Mouse (Mus musculus) c-Kit-positive CD71-negative TER-119-negative erythroid progenitor cells, embryonic 14.5 days (primary cell): ENCODE measurements around the gene Kalrn.
"Not testable (repeated sequence)": the region's sequence is repeated elsewhere in the genome, so short reads cannot be mapped to it uniquely, and the experiment has no call there.

Source experiments
- DNase-seq: peaks from one replicate; pipeline ENCODE4 v3.0.0-alpha.2; 2013; ENCODE audit warnings: low read depth

Gene Kalrn

DNA sequence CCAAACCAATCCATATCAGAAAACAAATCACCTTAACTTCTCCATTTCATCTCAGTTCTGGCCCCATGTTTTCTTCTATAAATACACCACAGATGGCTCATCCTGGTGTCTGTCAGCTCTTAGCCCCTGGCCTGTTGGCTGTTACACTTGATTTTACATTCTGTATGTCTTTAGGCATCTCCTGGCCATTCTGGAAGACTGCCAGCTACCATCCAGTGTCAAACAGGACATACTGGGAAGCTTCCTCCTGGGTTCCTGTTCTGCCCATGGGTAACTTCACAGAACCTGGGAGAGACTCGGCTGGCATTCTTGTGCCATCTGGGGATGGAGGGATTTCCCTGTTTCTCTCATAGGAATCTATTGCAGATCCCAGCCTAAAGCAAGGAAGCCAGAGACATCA is 261.8 kb downstream of the Kalrn start:
- no peak for DNase-seq

DNA sequence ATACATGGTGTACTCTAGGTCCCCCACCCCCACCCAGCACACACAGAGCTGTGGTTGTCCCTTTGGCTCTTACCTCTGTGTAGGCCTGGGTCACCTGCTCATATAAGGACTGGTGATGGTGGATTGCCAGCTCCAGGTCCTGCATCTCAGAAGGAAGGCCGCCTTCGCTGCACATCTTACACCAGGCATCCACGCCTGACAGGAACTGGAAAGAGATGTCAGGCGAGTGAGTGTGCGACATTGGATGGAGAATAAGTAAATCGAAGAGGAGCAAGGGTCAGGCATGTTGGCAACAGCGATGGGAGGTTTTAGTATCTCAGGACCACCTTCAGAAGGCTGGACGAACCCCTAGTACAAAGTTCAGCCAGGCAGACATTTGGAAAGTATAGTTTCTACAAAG is 263.0 kb downstream of the Kalrn start:
- no peak for DNase-seq

- DNase-seq: no peak
Measured at GRCm38 (mm10) chr16:34308324-34308723, 265.0 kb downstream of the Kalrn start.

GRCm38 (mm10) chr16:34307458-34307857 is 265.9 kb downstream of the Kalrn start:
- no peak for DNase-seq

DNA sequence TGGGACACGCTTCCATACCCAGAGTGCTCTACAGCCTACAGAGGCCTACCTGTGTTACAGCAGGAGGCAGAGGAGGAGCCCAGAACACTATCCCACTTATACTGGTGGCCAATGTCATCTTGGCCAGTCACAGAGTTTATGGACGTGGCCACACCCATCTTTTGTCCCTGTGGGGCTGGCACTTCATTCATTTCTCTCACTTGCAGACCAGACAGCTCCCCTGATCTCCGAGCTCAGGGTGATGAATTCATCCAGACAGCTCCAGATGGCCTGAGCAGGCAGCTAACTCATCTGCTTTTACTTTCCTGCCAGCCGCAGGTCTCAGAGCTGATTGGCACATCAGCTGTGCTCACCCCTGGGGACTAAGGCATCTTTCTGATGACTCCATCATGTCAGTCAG is 267.7 kb downstream of the Kalrn start:
- no peak for DNase-seq

GRCm38 (mm10) chr16:34303818-34304217 is 269.5 kb downstream of the Kalrn start:
- DNase-seq: not testable (repeated sequence)

DNA sequence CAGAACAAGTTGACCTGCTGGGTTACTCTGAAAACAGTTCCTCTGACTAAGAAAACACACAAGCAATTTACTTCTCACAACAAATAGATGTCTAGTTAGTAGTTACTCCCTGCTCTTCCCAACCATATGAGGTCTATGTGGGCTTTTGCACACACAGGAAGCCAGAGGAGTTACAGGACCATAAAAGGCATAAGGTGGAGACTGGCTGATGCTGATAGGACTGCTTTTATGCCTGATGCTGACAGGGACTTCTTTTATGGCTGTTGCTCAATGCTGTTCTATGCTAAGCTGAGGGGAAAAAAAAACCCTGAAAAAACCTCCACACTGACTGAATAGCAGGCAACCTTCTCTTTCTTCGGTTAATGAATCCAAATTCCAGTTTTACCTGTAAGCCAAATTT is 270.8 kb downstream of the Kalrn start:
- no peak for DNase-seq

- no peak for DNase-seq
Measured at GRCm38 (mm10) chr16:34302063-34302462, 271.3 kb downstream of the Kalrn start.

DNA sequence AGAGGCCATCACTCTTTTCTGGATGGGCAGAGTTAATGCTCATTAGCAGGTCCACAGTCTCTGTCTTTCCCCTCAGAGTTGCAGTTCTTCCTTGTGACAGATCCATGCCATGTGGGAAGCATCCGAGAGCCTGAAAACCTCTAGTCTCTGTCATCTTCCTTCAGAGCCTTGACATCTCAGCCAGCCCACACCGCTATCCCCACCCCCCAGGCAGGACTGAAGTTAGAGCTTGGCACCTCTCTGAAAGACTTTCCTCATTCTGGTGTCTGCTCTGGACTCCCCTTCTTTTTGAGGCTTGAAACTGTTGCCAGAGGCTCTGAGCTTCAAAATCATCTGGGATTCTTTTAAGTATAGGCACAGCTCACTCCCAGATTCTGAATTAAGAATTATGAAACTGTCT is 274.1 kb downstream of the Kalrn start:
- no peak for DNase-seq

- no peak for DNase-seq
Measured at GRCm38 (mm10) chr16:34297911-34298682, 275.2 kb downstream of the Kalrn start.

GRCm38 (mm10) chr16:34294568-34294967 is 278.8 kb downstream of the Kalrn start:
- DNase-seq: peak; percentile 12

- DNase-seq: no peak
Measured at GRCm38 (mm10) chr16:34293675-34294074, 279.7 kb downstream of the Kalrn start.

DNA sequence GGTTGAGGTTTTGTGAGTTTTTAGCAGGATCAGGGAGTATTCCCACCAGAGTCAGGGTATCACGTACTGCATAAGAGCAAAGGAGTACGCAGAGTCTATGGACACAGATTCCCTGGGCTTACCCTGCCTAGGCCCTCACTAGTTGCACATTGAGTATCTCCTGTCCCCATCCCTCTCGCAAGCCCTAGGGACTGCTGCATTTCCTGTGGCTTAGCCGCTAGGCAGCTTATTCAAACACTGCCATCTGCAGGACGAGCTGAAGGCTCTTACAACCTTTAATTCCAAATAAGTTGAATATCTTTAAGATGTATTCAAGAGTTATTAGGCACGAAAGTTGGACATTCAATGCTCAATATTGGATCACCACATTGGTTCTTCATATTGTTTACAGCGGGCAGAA is 283.7 kb downstream of the Kalrn start:
- DNase-seq: no peak

DNA sequence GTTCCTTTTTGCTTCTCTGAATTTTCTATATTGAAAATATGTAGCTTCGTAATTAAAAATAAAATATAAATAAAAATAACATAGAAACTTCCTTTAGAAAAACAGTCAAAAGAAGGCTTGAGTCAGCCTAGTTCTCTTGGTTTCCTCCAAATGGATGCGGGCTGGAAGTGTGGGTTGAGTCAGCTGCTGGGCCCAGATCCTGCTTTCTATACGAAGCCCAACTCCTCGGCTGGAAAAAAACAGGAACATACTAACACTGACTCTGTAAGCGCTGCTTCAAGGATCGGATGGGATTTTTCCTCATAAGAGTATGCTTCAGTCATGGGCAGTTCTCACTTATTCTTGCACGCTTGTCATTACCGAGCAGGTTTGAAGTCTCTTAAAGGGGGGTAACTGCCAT is 291.3 kb downstream of the Kalrn start:
- DNase-seq: no peak

DNA sequence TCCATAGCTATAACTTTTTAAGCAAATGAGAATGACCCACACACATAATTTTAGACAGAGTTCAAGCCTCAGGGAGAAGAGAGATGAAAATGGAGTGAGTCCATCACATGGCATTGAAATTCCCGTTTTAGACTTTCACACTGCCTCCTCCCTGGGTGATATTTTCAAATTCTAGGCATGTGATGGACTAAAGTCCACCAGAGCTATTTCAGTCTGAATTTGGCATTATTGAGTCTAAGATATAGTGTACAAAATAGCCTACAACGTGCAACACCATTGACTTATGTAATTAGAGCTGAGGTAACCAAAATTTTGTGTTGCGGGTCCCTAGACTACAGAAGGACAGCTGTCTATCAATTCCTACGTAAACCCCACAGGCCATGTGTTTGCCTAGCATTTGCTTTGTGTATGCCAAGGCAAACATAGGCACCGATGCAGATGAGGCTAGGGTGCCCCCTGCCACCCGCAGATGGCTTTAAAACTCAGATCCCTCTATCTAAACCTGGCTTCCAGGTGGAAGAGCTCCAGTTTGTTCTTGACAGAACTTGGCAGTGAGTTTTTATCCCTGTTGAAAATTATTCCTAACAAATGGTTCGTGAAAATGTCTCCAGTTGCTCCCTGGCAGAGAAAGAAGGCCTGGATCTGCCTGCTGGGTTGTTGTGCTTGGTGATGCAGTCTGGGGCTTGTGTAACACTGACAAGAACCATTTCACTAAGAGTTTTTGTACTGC is 293.5 kb downstream of the Kalrn start:
- DNase-seq: no peak

DNA sequence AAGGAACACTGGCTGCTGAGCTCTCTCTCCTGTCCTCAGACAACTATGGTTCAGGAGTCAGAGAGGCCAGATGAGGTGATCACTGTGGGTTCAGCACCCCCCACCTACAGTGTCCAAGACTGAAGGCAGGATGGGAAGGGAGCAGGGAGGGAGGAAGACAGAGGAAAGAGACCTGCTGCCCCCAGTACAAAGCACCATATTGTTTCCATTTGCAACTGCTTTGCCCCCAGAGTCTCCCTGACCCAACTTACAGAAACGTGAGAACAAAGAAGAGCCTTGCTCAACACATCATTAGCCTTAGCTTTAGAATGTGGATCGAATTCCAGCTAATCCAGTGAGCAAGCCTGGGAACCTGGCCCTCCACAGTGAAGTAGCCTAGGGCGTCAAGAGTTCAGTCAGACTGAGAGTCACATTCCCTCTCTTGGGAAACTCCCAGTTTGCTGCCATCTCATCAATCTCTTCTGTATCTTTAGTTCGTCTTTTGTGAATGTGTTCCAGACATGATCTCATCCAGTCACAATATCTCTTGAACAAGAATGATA is 295.0 kb downstream of the Kalrn start:
- DNase-seq: no peak

DNA sequence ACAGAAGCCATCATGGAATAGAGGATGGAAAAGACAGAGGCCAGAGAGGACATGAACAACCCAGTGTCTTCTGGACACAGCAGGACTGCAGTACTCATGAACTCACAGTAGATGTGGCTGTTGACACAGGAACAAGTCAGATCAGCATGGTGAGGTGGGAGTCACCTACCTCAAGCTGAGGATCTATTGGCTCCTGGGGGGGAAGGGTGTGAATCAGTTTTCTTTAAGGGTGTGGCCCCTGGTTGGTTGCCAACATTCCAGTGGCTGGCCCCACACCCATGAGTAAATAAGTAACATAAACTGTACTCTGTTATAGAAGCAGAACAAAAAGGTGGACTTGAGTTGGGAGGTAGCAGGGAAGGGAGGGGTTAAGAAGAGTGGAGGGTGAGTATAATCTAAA is 298.7 kb downstream of the Kalrn start:
- DNase-seq: no peak

GRCm38 (mm10) chr16:34271476-34271875 is 301.9 kb downstream of the Kalrn start:
- no peak for DNase-seq

- DNase-seq: no peak
Measured at GRCm38 (mm10) chr16:34270681-34271080, 302.7 kb downstream of the Kalrn start.

DNA sequence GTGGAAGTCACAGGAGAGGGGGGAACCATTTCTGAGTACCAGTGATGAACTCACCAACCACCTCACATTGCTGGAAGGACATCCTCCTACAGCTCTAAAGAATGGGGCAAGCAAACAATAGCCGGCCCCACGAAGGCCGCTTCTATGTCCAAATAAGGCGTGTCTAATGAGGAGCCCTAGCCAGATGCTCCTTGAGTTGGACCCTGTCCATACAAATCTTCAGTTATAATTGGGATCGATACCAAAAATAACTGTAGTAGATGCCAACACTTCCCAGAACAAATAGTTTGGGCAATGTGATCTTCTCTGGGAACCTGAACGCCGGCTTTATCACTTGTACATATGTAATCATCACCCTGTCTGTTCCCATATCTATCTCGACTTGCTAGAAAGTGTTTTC is 303.7 kb downstream of the Kalrn start:
- DNase-seq: no peak

DNA sequence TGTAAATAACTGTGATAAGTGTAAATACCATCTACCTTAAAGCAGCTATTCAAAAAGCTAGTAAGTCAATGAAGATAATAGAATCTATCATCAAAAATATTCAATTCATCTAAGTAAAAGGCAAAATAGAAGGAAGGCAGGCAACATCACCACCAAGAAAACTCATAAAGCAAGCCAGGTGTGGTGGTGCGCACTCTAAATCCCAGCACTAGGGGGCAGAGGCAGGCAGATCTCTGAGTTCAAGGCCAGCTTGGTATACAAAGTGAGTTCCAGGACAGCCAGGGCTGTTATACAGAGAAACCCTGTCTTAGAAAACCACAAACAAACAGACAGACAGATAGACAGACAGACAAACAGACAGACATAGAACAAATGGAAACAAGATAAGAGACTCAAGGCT is 305.6 kb downstream of the Kalrn start:
- DNase-seq: no peak

DNA sequence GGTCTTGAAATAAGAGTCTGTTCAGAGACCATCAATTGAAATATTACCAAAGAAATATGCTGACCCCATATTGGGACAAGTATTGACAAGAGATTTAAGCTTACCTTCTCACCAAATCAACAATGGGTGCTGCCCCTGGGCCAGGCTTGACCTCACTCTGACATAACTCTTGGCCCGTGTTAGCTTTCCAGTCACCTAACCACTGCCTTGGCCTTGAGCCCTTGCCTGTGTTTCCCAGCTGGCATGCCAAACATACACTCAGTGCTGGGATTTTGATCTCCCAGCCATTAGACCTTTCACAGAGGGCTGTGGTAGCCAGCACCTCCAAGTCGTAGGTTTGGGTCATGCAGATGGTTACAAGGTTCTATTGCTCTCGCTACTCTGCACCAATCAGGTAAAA is 308.7 kb downstream of the Kalrn start:
- DNase-seq: no peak

- DNase-seq: no peak
Measured at GRCm38 (mm10) chr16:34262731-34263460, 310.4 kb downstream of the Kalrn start.
